Mouse (Mus musculus) MEL (cell line): ENCODE data around the gene Rbp2.

Source experiments
- CTCF ChIP-seq, 3 experiments: IDR thresholded peaks in 2 of 3; conservative IDR thresholded peaks in 1 of 3; 2 replicates each; pipeline ENCODE4 v1.5.1; 2011 to 2012; ENCODE audit warnings: low read length in 3 of 3, low read depth in 2 of 3, mild to moderate bottlenecking in 2 of 3, improper control_type of control experiment in 1 of 3, inconsistent platforms in 1 of 3, mixed read lengths in 1 of 3, moderate library complexity in 1 of 3; ENCODE audit not compliant: control insufficient read depth in 1 of 3, insufficient read depth in 1 of 3, poor library complexity in 1 of 3, severe bottlenecking in 1 of 3
- KAT2A ChIP-seq: conservative IDR thresholded peaks from 2 replicates; pipeline ENCODE4 v1.6.1; 2012; ENCODE audit warnings: low read depth, low read length, improper control_type of control experiment, inconsistent platforms
- MAFK ChIP-seq: IDR thresholded peaks from 2 replicates; pipeline ENCODE4 v1.6.1; 2011; ENCODE audit warnings: low read depth, mild to moderate bottlenecking, low read length, improper control_type of control experiment, borderline replicate concordance
- MXI1 ChIP-seq: IDR thresholded peaks from 2 replicates; pipeline ENCODE4 v1.6.1; 2011; ENCODE audit warnings: mild to moderate bottlenecking, low read depth, low read length, improper control_type of control experiment
- MYC ChIP-seq: IDR thresholded peaks from 2 replicates; pipeline ENCODE4 v1.6.1; 2011; ENCODE audit warnings: low read depth, mild to moderate bottlenecking, low read length, improper control_type of control experiment, moderate library complexity
- NRF1 ChIP-seq: IDR thresholded peaks from 2 replicates; pipeline ENCODE4 v1.6.1; 2014; ENCODE audit warnings: low read depth, mild to moderate bottlenecking, inconsistent platforms, low read length, improper control_type of control experiment, moderate library complexity; ENCODE audit not compliant: poor library complexity, insufficient read depth, severe bottlenecking
- POLR2A ChIP-seq, 2 experiments: IDR thresholded peaks; 2 replicates each; pipeline ENCODE4 v1.6.1; 2011 to 2012; ENCODE audit warnings: low read length in 2 of 2, mild to moderate bottlenecking in 2 of 2, control low read depth in 1 of 2, improper control_type of control experiment in 1 of 2, low read depth in 1 of 2, moderate library complexity in 1 of 2; ENCODE audit not compliant: control insufficient read depth in 1 of 2, insufficient read depth in 1 of 2, poor library complexity in 1 of 2
- POLR2AphosphoS5 ChIP-seq: IDR thresholded peaks from 2 replicates; pipeline ENCODE4 v1.6.1; 2012; ENCODE audit warnings: low read depth, borderline replicate concordance, mild to moderate bottlenecking, inconsistent platforms, low read length, moderate library complexity, mixed read lengths
- TBP ChIP-seq: IDR thresholded peaks from 2 replicates; pipeline ENCODE4 v1.8.0; 2011; ENCODE audit warnings: low read depth, low read length, improper control_type of control experiment
- USF1 ChIP-seq: IDR thresholded peaks from 2 replicates; pipeline ENCODE4 v1.6.1; 2014; ENCODE audit warnings: low read depth, mild to moderate bottlenecking, inconsistent platforms, low read length, improper control_type of control experiment, moderate library complexity
- USF2 ChIP-seq, 2 experiments: IDR thresholded peaks; 2 replicates each; pipeline ENCODE4 v1.6.1; 2011 to 2012; ENCODE audit warnings: improper control_type of control experiment in 2 of 2, low read length in 2 of 2, borderline replicate concordance in 1 of 2, inconsistent platforms in 1 of 2, low read depth in 1 of 2, mild to moderate bottlenecking in 1 of 2; ENCODE audit not compliant: insufficient read depth in 1 of 2

GRCm38 (mm10) chr9:98524786-98525542, 39.0 kb downstream of the Rbp2 start:
- TF ChIP-seq CTCF (IDR thresholded peaks at IDR 0.05 in 2 of 3, conservative IDR thresholded peaks at IDR 0.05 in 1 of 3; ENCODE audit: control insufficient read depth in 1 of 3, insufficient read depth in 1 of 3, low read depth in 2 of 3, low read length in 3 of 3, poor library complexity in 1 of 3, severe bottlenecking in 1 of 3): no peak
- TF ChIP-seq NRF1: no peak
- no peak for TF ChIP-seq POLR2A (IDR thresholded peaks at IDR 0.05; ENCODE audit: control insufficient read depth in 1 of 2, insufficient read depth in 1 of 2, low read depth in 1 of 2, low read length in 2 of 2, poor library complexity in 1 of 2)
- no peak for TF ChIP-seq TBP
- TF ChIP-seq USF2 (IDR thresholded peaks at IDR 0.05; ENCODE audit: borderline replicate concordance in 1 of 2, insufficient read depth in 1 of 2, low read depth in 1 of 2, low read length in 2 of 2): no peak
- TF ChIP-seq POLR2AphosphoS5: no peak
- no peak for TF ChIP-seq USF1
- no peak for TF ChIP-seq MYC
- no peak for TF ChIP-seq MXI1
- TF ChIP-seq KAT2A: no peak
- no peak for TF ChIP-seq MAFK
